Mouse (Mus musculus): ENCODE measurements around the gene Ubp1.

Ubp1 gene

GRCm38 (mm10) chr9:114015724-114016123, 85.0 kb downstream of the Ubp1 start:
- no peak for DNase-seq (ENCODE audit: low spot score)

- DNase-seq (ENCODE audit: low spot score): no peak
These were observed 85.7 kb downstream of the Ubp1 start for GRCm38 (mm10) chr9:114016402-114016801.

DNA sequence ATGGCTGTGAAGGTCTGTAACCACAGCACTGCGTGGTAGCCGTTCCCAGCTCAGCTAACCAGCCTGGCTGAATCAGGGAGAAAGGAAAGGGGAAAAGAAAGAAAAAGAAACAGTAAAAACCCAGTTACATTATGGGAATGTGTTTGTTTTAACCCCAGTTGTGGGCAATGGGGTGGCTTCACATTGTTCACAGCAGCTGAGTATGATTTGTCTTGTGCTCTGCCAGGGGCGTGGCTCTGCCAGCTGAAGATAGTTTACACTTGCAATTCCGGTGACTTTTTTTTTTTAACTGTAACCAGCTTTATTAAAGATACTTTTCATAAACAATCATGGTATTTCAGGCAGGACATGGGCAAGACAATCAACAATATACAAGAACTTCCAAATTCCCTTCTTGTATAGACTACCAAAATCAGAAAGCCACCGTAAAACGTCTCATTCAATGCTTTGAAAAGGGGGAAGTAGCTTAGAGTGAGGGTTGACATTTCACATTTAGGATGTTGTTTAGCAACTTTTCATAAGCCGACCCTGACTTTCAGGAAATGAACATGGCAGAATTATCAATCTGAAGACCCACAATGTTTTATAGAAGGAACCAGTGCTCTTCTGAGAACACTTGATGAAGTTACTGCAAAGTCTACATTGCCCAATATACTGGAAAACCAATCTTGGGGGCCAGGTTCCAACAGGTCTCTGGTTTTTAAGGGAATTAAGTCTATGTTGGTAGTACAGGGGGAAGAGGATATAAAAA, 88.5 kb downstream of the Ubp1 start:
- no peak for DNase-seq (ENCODE audit: low spot score)

- DNase-seq (ENCODE audit: low spot score): no peak
These were observed 91.4 kb downstream of the Ubp1 start for GRCm38 (mm10) chr9:114022141-114022540.

DNA sequence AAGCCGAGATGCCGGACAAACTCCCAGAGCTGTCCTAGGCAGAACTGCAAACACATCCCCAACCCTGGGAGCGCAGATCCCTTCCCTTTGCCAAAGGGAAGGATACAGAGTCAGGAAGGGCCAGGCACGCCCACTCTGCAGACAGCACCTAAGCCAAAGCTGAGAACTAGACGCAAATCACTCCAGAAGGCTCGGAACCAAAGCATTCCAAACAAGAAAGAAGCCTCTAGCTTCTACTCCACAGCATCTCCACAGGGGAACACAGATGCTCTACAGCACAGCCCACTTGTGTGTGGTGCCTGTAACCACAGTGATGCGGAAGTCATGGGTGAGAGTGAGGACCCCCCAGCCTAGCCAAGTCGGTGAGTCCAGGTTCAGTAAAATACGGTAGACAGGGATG, 94.4 kb downstream of the Ubp1 start:
- DNase-seq (ENCODE audit: low spot score): no peak

DNA sequence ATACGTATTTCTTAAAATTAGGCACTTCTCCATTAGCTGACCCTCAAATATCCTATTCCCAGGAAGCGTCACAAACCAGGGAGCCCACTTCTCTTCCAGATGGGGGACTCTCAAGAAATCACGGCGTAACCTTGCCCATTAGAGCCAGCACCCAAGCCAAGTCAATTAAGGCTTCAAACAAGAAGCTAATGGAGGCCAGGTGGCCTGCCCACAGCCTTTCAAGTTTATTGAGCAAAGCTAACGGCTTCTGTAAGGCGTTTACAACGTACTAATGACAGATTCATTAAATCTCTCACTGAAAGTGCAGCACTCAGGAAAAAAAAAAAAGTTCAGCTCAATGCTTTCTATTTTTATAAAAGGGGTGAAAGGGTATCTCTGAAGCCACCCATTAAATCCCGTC, 95.1 kb downstream of the Ubp1 start:
- DNase-seq (ENCODE audit: low spot score): peak; percentile 45

DNA sequence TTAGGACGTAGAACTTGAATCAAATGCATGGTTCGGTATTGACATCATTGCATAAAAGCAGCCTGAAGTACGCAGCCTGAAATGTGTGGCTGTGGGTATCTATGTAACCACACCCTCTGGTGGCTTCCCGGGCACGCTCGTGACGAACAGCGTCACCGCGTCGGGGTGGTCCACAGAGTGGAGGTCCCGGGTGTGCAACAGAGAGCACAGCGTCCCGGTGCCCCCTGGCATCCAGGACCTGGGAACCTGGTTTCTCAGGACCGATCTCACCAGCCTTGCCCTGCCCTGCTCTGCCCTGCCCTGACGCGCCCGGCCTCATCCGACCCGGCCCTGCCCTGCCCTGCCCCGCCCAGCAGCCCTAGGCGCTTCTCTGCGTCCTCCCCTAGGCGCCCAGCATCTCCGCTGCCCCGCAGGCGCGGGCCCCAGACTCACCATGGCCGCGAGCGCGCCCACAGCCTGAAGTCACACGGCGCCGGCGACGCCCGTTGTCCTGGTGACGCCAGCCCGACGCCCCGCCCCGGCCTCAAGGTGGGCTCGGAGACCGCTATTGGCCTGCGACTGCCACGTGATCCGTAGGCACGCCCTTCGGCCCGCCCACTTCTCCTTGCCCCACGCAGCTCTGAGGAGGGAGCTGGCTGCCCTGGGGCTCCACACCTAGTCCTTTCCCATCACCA, 95.7 kb downstream of the Ubp1 start:
- DNase-seq (ENCODE audit: low spot score): peak; percentile 96
